Mouse (Mus musculus) right cerebral cortex, adult 2 months (tissue): ENCODE measurements around the gene Fh1.

Source experiments
- DNase-seq, 2 experiments: peaks; one replicate each; pipeline ENCODE4 v3.0.0; 2021 to 2022; ENCODE audit warnings: low spot score in 2 of 2

Gene Fh1

DNA sequence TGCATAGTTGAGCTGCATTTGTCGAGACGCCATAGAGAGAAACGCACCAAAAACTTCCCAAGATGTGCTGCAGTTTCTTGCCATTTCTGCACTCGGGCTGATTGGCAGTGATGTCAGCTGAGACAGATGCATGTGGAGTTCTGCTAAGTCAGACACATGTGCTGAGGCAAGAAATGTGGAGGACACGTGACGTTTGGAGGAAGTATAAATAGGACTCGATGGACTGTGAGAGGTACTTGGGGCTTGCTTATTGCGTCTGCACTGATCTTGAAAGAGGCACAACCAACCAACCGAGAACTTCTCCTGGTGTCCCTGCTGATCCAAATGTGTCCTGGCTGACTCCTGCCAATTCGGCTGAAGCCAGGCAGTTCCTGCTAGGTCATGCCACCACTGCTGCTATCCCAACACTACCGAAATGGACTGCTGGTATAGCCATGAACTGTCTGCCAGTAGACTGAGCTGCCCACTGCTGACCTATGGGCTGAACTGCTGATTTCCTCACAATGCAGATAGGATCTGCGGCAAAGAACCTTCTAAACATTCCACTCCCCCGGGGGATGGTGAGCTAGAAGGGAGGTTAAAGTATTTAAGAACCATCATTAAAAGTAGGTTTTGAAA, 5.5 kb downstream of the Fh1 start, which contains the start of gene Kmo:
TSS of gene Kmo (plus strand) at position 568 of the 618 bp plus-strand sequence.
- no peak for DNase-seq

DNA sequence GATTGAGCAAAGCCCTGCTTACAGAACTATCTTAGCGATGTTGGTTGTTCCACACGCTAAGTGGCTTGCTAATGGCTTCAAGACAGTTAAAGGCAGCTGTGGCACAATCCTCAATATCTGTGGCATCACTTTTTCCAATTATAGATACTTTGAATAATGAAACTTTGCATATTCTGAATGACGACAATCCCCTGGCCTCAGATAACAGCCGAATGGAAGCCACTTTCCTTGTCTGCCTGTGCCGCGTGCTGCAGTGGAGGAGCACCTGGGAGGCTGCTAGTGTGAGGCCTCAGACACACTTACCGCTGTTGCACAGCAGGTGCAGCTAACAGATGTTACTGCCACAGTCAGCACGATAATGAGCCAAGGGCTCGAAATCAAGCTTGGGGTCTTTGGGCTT, 10.4 kb downstream of the Fh1 start:
- no peak for DNase-seq

DNA sequence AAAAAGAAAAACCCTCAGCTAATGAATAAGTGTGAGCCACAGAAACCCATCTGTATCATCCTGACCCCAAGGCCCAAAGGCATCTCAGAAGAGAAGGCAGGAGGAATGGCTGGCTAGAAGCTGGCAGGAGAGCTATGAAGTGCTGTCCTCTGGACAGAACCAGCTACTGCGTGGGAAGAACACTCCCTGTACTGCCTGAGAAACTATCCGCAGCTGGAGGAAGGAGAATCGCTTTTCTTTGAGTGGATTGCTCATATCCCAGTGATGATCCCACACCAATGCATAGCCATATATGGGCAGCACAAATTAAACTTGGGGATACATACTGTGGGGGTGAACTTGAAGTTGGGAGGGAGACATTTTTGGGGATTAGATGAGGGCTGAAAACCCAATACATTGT, 16.7 kb downstream of the Fh1 start:
- DNase-seq = no peak

DNA sequence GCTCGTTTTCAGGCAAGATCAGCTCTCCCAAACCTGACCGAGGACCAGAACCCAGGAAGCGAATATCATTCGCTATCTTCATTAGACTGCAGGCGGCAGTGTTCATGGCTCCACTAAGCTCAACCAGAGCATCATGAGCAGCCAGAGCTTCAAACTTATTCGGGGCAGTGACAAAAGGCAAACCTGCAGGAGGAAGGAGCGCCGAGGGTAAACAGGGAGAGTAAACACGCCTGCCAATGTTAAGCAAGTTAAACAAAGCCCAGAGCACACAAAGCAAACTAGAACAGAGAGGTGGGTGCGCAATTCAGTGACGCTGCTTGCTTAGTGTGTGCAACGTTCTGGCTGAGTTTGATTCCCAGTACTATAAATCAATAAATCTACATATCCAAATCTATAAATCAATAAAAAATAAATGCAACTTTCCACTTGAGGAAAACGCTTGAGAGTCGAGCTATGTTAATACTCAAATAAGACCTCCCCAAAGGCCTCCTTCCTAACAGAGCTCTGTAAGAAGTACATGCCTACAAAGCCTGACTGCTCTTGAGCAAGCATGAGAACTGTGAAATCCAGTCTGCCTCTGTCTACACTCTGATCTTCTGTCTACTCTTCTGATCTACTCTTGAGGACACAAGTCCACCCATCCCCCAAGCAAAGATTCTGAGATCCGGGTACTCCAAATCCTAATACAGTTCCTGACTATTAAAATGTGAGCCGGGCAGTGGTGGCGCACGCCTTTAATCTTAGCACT, 17.4 kb downstream of the Fh1 start:
- no peak for DNase-seq

DNA sequence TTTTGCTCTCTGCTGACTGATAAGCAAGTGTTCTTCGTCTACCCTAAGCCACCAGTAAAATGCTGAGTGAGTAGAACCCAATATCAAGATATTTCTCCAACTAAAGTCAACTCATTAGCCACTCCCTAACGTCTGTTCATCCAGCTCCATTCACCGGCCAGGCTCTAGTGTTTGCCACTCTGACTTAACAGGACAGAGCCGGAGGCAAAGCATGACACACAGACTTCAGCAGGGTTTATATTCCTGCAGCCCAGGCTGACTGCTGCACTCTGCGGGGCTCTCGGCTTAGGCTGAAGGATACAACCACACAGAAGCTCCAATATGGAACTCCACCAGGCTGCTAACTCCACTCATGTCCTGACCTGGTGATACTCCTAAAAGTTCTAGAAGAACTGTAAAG, 18.1 kb downstream of the Fh1 start:
- no peak for DNase-seq

DNA sequence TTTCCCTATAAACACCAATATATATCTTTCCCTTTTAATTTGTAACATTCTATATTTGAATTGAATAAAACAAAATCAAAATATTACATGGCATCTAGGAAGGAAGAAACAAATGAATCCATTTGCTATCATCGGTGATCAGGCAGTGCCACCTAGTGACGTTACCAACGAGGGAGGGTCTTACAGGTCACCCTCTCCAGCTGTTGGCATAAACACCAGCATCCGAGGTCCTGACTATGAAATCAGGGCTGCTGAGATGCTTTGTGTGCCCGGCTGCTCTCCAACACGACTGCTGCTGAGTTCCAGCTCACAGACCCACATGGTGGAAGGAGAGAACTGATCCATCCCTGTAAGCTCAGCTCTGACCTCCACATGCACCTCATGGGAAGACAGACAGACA, 22.0 kb downstream of the Fh1 start:
- DNase-seq = no peak

DNA sequence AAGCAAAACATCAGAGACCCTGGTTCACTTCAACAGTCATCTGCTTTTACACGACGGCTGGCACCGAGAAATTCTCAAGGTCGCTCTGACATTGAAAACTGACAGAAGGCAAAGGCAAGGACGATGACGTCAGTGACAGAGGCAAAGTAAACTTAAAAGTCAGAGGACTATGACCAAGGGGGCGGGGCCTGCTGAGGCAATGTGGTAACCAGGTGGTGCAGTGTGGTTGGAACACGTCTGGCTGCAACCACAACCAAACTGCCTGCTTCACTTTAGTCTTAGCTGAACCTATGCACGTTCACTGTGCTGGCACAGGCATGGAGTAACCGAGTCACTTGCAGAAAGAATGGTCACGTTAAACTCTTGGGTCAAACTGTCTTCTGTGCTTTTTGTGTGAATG, 23.2 kb downstream of the Fh1 start:
- DNase-seq = no peak

DNA sequence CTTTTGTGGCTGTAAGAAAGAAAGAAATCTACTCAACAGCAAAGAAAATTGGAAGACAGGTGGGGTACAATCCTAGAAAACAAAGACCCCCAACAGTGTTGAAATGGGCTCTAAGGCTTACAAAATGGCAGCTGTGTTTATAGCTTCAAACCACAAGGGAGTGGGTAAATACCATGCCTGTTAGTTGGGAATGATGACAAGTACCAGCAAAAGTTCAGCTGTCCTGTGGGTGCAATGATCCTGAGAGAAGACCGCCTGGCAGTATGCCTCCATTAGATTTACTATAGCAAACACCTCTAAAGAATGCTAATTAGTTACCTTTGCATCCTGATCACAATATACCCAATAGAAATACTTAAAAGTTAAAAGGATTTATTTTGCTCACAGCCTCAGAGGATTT, 32.6 kb downstream of the Fh1 start:
- no peak for DNase-seq

DNA sequence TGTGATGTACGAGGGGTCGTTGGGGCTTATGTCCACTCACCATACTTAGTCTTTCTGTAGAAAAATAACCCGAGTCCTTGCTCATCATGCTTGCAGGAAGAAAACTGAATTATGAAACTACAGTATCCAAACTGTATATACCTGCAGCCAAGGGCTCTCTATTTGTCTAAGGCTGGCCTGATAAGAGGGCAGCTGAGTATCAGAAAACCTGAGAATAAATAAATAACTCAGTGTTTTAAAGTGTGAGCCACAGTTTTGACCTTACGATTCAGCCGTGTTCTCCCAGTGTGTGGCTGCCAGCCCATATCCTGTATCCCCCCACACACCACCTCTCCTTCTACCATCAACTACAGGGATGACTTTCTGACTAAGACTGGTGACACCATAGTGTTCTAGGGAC, 38.8 kb downstream of the Fh1 start:
- DNase-seq = no peak

DNA sequence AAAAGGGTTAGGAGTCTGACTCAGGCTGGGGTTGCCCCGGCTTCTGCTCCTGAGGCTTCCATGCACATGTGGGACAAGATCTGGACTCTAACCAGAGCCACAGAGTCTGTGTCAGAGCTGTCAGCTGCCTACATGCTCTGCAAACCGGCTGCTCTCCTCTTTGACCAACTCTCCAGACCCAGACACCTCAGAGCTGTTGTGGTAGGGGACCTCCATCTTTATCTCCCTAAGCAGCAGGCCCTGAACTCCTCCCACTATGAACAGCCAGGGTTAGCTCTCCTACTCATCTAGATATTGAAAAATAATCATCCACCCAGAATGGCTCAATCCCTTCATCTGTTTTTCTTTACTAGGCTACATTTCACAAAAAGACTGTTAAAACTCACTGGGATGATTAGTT, 40.2 kb downstream of the Fh1 start:
- no peak for DNase-seq

DNA sequence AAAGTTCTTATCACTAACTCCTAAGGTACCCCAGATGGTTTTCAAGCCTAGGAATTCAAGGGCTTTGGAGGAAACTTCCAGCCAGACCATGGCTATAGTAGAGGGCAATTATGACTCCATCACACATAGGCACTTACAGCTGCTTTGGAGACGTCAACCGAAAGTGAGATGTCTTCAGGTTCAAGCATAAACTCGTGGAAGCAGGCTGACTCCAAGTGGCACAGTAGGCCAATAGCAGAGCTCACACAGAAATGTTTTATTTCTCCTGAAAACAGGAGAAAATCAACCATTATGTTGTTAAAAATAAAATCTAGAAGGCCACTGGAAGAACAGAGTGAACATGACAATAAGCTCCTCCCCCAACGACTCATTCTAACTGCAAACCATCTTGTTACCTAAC, 42.6 kb downstream of the Fh1 start:
- no peak for DNase-seq

DNA sequence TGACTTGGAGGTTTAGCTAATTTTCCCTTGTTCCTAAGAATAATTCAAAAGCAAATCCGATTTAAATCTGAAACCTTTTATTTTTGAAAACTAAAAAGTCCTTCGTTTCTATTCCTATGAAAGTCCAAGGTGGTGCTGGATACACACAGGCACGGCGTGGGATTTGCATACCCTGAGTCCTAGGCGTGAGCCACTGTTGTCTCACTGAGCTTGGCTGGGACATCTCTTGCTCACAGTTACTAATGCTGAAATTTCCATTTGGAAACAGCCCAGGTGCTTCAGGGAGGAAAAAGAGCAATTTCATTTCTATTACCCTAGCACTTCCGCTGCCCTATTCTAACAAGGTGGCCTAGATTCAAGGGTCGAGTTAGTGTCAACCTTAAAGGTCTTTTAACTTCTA, 45.1 kb downstream of the Fh1 start:
- peak; percentile 21 to 36 for DNase-seq

DNA sequence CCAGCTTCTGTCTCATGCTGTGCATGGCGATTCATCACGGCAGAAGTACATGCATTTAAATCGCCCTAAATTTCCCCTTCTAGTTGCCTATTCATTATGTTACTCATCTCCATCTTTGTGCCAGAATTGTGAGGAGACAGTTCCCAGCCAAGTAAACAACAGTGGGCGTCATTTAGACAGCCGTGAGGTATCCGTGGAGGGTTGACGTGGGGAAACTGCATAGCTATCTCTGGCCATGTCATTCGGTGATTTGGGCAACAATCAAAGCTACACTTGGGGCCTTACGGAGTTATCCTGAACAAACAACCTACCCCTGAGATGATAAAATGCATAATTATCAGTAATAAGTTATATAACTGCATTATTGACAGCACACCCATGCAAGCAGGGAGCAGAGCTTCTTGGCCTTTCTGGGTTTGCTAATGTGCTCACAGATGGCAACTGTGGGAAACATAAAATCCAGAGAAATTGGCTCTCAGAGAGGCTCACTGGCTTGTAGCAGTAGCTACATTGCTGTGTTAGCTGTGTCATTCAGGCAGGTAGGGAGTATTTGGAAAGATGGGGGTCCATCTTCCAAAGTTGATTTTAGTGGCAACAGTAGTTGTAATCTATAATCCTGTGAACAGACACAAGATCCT, 45.7 kb downstream of the Fh1 start:
- peak; percentile 38 to 58 for DNase-seq

DNA sequence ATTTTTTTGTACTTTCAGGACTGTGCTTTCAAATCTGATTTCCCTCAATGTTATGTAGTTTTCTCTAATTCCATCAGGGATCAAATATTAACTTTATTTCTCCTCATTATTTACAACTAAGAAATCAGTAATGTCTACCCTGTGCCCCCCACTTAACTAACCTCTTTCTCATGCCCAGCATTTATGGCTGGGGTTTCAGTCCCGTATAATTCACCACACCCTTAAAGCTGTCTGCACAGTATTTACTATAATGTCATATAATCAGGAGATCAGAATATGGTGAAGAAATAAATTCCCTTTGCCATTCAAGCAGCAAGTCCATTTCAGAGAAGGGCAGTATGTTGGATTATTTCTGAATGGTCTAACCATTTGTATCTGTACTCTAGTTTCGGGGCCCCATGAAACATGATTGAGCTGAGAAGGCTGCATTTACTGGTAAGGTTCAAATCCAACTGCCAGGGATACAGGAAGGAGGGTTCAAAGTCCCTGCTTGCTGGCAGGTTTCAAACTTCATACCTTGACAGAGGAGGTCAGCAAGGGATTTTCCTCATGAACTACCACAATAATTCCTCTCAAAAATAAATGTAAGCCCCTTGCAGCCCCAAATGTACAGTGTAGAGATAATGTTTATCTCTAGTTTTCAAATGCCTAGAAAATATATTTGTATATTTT, 46.9 kb downstream of the Fh1 start:
- DNase-seq = no peak

DNA sequence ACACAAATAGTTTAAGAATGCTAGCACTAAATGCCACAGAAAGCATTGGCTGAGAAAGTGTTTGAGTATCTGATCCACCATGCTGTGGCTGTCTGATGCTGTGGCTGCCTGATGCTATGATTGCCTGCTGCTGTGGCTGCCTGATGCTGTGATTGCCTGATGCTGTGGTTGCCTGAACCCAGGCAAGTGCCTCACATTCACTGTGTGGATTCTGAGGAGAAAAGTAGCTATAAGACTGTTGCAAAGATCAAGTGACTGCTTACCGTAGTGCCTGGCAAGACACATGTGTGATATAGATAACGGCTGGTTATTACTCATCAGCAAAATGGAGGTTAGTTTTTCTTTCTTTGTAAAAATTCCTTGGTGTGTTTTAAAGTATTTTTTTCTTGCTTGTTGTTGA, 51.3 kb downstream of the Fh1 start:
- no peak for DNase-seq

DNA sequence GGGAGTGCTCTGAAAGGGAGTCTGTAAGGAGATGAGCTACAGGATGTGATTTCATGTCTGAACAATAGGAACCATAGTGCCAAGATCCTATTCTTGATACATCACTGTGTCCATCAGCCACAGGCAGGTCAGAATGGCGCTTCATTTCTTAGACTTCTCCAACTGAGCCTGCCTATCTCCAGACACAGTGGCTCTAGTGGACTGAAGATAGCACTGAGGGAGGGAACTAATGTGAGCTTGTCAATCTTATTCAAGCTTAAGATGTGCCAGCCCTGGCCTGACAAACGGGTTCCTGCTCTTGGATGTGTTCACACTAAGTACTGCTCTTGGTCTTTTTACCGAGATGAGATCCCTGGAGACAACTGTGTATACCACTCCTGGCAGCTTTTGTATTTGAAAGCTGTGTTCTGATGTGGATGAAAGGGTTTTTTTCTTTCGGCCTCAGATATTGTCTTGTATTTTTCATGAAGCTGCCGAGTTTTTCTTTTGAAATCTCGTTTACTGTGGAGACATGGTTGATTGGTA, 59.8 kb downstream of the Fh1 start:
- no peak for DNase-seq

DNA sequence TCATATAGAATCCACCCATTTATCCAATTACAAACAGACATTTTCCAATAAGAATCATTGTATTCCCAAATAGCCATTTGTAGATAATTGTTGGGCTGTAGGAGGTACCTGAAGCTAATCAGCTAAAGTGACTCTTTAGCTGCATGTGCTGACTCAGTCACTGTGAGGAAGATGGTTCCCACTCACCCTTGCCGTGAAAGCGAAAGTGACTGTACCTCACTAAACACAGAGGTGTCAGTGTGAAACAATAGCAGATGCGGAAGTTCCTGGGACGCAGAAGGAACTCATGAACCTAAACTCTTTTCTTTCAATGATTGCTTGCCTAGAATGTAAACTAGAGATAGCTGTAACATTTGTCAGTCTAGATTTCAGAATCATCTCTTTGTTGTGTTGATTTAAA, 61.1 kb downstream of the Fh1 start:
- DNase-seq = no peak

DNA sequence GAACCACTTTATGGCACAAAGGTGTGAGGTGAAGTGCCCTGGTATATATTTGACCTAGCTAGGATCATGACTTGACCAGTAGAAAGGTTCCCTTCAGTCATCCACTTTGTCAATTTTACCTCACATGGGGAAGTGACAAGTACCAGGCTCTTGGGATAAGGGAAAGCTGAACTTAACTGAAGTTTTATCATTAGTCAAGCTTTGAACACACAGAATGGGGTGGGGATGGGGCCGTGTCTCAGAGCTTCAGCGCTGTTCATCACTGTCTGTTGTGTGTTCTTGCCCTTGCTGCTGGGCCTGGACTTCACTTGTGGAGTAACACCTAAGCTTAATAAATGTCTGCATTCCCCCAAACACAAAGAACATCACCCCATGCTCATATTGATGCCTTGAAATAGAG, 63.1 kb downstream of the Fh1 start:
- DNase-seq = no peak

DNA sequence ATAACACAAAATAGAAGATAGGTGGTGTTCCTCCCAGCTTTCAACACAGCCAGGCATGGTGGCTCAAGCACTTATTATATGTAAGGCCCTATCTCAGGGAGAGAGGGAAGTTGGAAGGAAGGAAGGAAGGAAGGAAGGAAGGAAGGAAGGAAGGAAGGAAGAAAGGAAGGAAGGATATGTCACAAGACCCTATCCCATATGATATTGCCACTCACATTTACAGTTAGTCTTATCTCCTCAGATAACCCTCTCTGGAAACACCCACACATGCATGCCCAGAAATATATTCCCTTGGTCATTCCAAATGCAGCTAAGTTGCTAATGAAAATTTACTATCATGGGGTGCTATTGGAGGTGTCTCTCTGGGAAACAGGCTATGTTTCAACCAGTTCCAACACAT, 63.6 kb downstream of the Fh1 start:
- no peak for DNase-seq

DNA sequence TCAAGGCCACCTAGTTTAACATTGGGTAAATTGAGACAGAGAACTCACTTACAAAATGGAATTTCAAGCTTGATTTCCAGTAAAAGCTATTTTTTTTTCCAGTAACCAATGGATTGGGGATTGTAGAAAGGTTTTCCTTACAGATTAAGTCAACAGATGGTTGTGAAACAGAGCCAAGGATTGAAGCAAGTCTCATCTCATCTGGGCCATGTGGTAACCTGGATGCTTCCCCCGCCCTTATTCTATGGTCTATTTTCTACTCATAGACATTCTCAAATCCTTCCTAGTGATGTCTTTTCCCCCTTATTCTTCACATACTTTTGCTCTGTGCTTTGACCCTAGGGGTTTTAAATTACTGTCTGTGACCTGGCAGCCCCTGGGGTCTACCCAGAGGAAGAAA, 70.8 kb downstream of the Fh1 start:
- no peak for DNase-seq

DNA sequence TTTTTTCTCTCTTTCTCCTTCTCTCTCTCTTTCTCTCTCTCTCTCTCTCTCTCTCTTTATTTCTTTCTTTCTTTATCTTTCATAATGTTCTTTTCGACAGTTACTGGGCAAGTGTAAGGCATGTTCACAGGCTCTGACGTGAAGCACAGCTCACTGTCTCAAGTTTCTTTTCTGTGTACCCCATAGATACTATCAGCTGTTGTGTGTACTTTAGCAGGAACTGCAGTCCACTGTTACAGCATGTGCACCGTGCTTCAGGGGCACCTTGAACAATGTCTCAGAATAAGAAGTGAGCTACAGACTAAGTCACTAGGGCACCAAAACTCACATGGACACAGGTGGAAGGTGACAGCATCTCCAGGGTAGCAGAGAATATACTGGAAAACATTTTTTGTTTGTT, 73.0 kb downstream of the Fh1 start:
- DNase-seq = no peak

DNA sequence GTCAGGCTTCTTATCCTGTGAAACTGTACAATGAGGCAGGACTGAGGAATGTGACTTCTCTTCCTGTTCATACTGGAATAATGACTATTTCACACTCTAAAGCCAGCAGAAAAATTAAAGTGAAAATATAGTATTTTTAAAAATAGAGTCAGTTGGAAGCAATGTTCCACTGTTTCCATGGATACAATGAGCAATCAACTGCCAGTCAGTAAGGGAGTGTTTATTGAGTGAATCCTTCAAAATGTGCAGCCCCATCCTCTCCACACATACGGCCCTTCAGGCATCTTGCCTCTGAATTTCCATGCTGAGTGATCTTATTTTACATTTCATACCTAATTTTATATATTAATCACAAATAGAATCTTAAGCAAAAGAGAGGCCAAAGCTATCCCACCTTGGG, 74.8 kb downstream of the Fh1 start:
- DNase-seq = peak in 1 of 2 experiments; percentile 7
